Mouse (Mus musculus) testis, adult 2 months (tissue): ENCODE results near the gene Dlgap1.

ENCODE experiments used
- CTCF ChIP-seq: fragments of 200-500 bp; IDR thresholded peaks from 2 replicates; pipeline ENCODE4 v1.5.1; 2012; ENCODE audit warnings: low read depth, mild to moderate bottlenecking, inconsistent platforms, low read length, moderate library complexity; ENCODE audit not compliant: control insufficient read depth, insufficient read depth, insufficient replicate concordance
- POLR2A ChIP-seq: fragments of 200-500 bp; IDR thresholded peaks from 2 replicates; pipeline ENCODE4 v1.6.1; 2012; ENCODE audit warnings: low read depth, mild to moderate bottlenecking, inconsistent platforms, low read length, moderate library complexity; ENCODE audit not compliant: control insufficient read depth

GRCm38 (mm10) chr17:70088220-70088619 lies 119.3 kb downstream of the Dlgap1 start:
- TF ChIP-seq POLR2A = no peak
- TF ChIP-seq CTCF = no peak
